Mouse (Mus musculus) hindbrain, embryonic 11.5 days (tissue): Measurements from ENCODE around the gene Cd40. TPM values are rescaled to one million over a fixed set of nuclear protein-coding genes. Genes with fewer than 3 reads are reported as not detected.
A peak's percentile ranks its signal among the peaks of the same experiment; 100 is the strongest.

Source experiments
- ATAC-seq: fragments of 200-750 bp; cut with Nextera tagmentation; 2 replicates; pipeline ENCODE4 v1.8.0; 2017; ENCODE audit warnings: mild to moderate bottlenecking, moderate TSS enrichment, moderate library complexity; ENCODE audit not compliant: low FRiP score
- DNase-seq: peaks from one replicate; pipeline ENCODE4 v3.0.0-alpha.2; 2015; ENCODE audit warnings: low spot score
- H3K27ac ChIP-seq: fragments of 300-500 bp; sonication (generic); 2 replicates; pipeline ENCODE4 v1.5.1; 2014; ENCODE audit warnings: mild to moderate bottlenecking, low read depth, low read length
- H3K27me3 ChIP-seq: fragments of 300-500 bp; sonication (generic); 2 replicates; pipeline ENCODE4 v1.6.1; 2014; ENCODE audit warnings: mild to moderate bottlenecking, low read length, moderate library complexity, mixed read lengths; ENCODE audit not compliant: control insufficient read depth, insufficient read depth
- H3K36me3 ChIP-seq: fragments of 300-500 bp; sonication (generic); 2 replicates; pipeline ENCODE4 v1.6.1; 2014; ENCODE audit warnings: mild to moderate bottlenecking, low read length, moderate library complexity, mixed read lengths; ENCODE audit not compliant: control insufficient read depth, insufficient read depth
- H3K4me1 ChIP-seq: fragments of 300-500 bp; sonication (generic); replicated peaks from 2 replicates; pipeline ENCODE4 v1.6.1; 2014; ENCODE audit warnings: low read length, mixed read lengths; ENCODE audit not compliant: control insufficient read depth, insufficient read depth
- H3K4me2 ChIP-seq: fragments of 300-500 bp; sonication (generic); replicated peaks from 2 replicates; pipeline ENCODE4 v1.6.1; 2014; ENCODE audit warnings: mild to moderate bottlenecking, low read depth, low read length
- H3K4me3 ChIP-seq: fragments of 300-500 bp; sonication (generic); 2 replicates; pipeline ENCODE4 v1.5.1; 2014; ENCODE audit warnings: low read depth, low read length
- H3K9ac ChIP-seq: fragments of 300-500 bp; sonication (generic); 2 replicates; pipeline ENCODE4 v1.6.1; 2014; ENCODE audit warnings: low read depth, low read length
- H3K9me3 ChIP-seq: fragments of 300-500 bp; sonication (generic); 2 replicates; pipeline ENCODE4 v1.6.1; 2016; ENCODE audit warnings: low read length; ENCODE audit not compliant: control insufficient read depth
- WGBS: fragments of 180-500 bp; shearing (Covaris S2); extraction: QIAGEN DNeasy Blood & Tissue Kit; methylation state at CpG from one replicate; pipeline ENCODE4 v1.1.7; 2014; 5-methylcytosine and 5-hydroxymethylcytosine counted together
- polyA plus RNA-seq: library from polyadenylated mRNA; unstranded; fragments of >200 nt; fragmentation: Nextera tagmentation; extraction: Ambion mirVana; gene quantifications from 2 replicates; pipeline ENCODE4 v1.2.1, GENCODE M21; 2014

The Cd40 gene
- polyA plus RNA-seq, 1 experiment from 2014 or later = 4.9 TPM

DNA sequence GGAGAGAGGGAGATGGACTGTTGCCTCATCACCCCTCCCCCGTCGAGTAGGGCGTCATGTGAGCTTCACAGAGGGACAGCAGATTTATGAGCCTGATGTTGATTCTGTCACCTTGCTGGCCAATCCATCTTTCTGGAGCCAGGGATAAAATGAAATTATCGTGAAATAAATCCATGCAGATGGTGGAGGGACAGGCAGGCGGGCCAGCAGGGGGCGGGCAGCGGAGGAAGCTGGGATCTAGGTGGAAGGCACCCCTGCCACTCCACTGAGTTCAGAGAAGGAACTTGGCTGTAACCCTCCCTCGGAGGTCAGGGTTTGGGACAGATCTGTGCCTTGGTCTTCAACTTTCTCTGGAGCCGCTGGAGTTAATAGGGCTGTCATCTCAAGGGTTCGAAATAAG lies 23.2 kb downstream of the Cd40 start:
- WGBS = 33% methylated on average over 10 of the region's 10 CpGs
- no peak overlapping the region for H3K27ac ChIP-seq
- peak; percentile 60 for DNase-seq
- no peaks in the 10 kb centered on the region for H3K36me3 ChIP-seq
- H3K4me1 ChIP-seq = peaks cover 11% of the 10 kb centered on the region
- H3K9me3 ChIP-seq = no peaks in the 10 kb centered on the region
- ATAC-seq = no peak
- H3K4me2 ChIP-seq = no peak overlapping the region
- H3K4me3 ChIP-seq = no peak overlapping the region
- peaks cover 25% of the 10 kb centered on the region for H3K27me3 ChIP-seq
- H3K9ac ChIP-seq = no peak overlapping the region

DNA sequence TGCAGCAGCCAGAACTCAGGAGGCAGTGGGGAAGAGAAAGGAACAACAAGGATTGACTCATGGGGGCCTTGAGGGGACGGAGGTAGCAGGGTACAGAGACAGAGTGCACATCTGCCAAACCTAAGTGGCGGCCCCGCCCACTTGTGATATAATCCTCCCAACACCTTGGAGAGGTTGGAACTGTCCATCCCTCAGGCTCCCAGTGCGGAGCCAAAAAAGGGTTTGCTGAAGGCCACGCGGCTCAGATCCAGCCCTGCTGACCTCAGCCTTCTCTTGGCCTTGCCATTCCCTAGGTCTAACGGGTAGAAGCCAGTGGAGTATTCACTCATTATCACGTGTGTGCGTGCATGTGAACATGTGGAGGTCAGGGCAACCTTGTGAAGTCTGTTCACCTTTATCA lies 25.2 kb downstream of the Cd40 start:
- Histone ChIP-seq H3K4me3 (no peak overlapping the region), H3K4me1 (peaks cover 11% of the 10 kb centered on the region), H3K4me2 (no peak overlapping the region), H3K36me3 (no peaks in the 10 kb centered on the region), H3K27me3 (peaks cover 17% of the 10 kb centered on the region), H3K9ac (no peak overlapping the region), H3K9me3 (no peaks in the 10 kb centered on the region), H3K27ac (no peak overlapping the region)
- ATAC-seq (no peak), DNase-seq (no peak)
- 38% methylated on average over 9 of the region's 9 CpGs for WGBS

DNA sequence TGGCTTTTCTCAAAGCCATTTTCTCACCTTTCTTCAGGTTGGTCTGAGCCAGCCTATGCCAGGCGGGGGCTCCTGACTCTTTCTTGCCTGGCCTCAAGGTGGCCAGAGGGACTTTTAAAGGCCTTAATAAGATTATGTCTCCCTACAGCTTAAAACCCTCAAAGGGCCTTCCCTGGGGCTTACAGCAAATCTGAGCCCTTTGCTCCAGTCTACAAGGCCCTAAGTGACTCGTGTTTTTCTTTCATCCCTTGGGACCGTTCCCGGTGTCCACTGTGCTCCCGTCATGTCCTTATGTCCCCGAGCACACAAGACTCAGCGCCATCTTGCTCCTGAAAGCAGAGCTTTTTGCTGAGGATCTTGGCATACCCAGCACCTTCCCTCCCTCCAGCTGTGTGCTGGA lies 25.8 kb downstream of the Cd40 start:
- Histone ChIP-seq H3K36me3 (no peaks in the 10 kb centered on the region), H3K4me2 (no peak overlapping the region), H3K27me3 (peaks cover 15% of the 10 kb centered on the region), H3K4me3 (no peak overlapping the region), H3K27ac (no peak overlapping the region), H3K9me3 (no peaks in the 10 kb centered on the region), H3K4me1 (peaks cover 7% of the 10 kb centered on the region), H3K9ac (no peak overlapping the region)
- ATAC-seq = no peak
- 31% methylated on average over 7 of the region's 7 CpGs for WGBS
- DNase-seq = no peak

- Histone ChIP-seq H3K4me3 (no peak overlapping the region), H3K9me3 (no peaks in the 10 kb centered on the region), H3K27ac (no peak overlapping the region), H3K4me2 (no peak overlapping the region), H3K27me3 (no peaks in the 10 kb centered on the region), H3K36me3 (no peaks in the 10 kb centered on the region), H3K9ac (no peak overlapping the region), H3K4me1 (no peaks in the 10 kb centered on the region)
- DNase-seq (no peak), ATAC-seq (no peak)
- 81% methylated on average over 4 of the region's 4 CpGs for WGBS
Observed at GRCm38 (mm10) chr2:165086634-165087033, 31.2 kb downstream of the Cd40 start.

- Histone ChIP-seq H3K4me2 (no peak overlapping the region), H3K27ac (no peak overlapping the region), H3K4me3 (no peak overlapping the region), H3K9ac (no peak overlapping the region), H3K27me3 (no peaks in the 10 kb centered on the region), H3K36me3 (no peaks in the 10 kb centered on the region), H3K4me1 (no peaks in the 10 kb centered on the region), H3K9me3 (no peaks in the 10 kb centered on the region)
- ATAC-seq (no peak), DNase-seq (no peak)
- WGBS = 52% methylated on average over 14 of the region's 14 CpGs
Observed at GRCm38 (mm10) chr2:165089470-165089869, 34.0 kb downstream of the Cd40 start.

DNA sequence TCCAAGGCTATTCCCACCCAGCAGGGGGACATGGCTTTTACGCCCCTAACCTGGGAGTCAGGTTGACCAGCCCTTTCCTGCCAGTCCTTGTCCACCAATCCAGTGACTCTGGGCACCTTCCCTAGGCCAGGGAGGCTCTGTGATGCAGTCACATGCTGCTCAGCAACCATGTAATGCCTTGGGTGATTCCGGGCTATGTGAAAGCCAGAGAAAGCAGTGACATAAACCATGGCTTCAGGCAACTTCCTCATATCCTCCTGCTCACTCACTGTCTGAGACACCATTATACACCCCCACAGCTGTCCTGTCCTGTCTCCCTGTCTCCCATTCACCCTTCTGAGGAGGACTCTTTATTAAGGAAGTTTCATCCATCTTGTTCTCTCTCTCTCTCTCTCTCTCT lies 35.2 kb downstream of the Cd40 start, which contains the start of gene 1700025C18Rik:
Gene 1700025C18Rik, minus strand, starts transcription at position 101 of the 400 bp plus-strand sequence.
- DNase-seq (no peak), ATAC-seq (no peak)
- Histone ChIP-seq H3K36me3 (no peaks in the 10 kb centered on the region), H3K4me3 (no peak within 1 kb of the TSS), H3K27me3 (no peaks in the 10 kb centered on the region), H3K9ac (no peak within 1 kb of the TSS), H3K4me1 (no peaks in the 10 kb centered on the region), H3K9me3 (no peaks in the 10 kb centered on the region), H3K4me2 (no peak within 1 kb of the TSS), H3K27ac (no peak within 1 kb of the TSS)
- WGBS = 79% methylated on average over 2 of the region's 2 CpGs

DNA sequence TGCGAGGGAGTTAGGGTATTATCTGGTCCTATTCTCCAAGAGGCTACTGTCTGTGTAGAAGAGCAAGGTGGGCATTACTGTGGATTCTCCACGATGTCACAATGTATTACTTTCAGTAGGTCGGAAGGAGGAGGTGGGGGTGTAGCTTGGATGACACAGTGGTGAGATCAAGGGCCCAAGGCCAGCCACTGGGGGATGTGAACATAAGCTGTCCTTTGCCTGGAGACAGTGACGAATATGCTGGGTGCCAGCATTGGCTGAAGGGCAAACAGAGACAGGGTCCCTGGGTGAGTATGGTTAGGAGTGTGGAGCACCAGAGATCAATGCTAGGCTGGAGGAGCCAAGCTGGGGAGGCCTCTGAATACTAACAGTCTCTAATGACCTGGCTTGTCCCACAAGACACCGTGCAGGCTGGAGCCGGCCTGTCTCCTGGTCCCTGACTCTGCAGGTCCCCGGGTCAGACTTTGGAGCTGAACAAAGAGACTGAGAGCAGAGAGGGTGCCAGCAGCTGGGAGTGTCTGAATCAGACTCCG lies 36.1 kb downstream of the Cd40 start:
- H3K9ac ChIP-seq = no peak overlapping the region
- no peak overlapping the region for H3K27ac ChIP-seq
- DNase-seq (no peak), ATAC-seq (no peak)
- H3K27me3 ChIP-seq = no peaks in the 10 kb centered on the region
- peaks cover 3% of the 10 kb centered on the region; the same call in 1 of the 2 replicates for H3K4me1 ChIP-seq
- no peak overlapping the region for H3K4me2 ChIP-seq
- H3K9me3 ChIP-seq = no peaks in the 10 kb centered on the region
- no peaks in the 10 kb centered on the region for H3K36me3 ChIP-seq
- no peak overlapping the region for H3K4me3 ChIP-seq
- 67% methylated on average over 8 of the region's 8 CpGs for WGBS

DNA sequence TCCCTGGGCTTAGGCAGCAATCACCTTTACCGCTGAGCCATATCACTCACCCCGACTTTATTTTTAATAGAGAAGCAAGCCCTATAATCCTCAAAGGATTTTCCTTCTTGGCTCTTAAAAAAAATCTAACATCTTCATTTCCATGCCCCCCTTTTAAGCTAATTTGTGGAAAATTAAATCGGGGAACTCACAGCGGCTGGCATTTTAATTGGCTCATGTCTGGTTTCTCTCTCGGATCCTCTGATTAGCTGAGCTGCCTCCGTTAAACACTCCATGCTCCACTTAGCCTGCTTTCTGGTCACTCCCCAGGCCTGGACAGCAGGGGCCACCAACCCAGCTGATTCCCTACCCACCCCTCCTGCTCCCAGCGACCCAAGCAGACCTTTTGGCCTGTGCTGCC lies 37.0 kb downstream of the Cd40 start:
- no peak for DNase-seq
- no peak for ATAC-seq
- no peaks in the 10 kb centered on the region for H3K27me3 ChIP-seq
- H3K4me3 ChIP-seq = no peak overlapping the region
- H3K9ac ChIP-seq = no peak overlapping the region
- H3K36me3 ChIP-seq = no peaks in the 10 kb centered on the region
- 68% methylated on average over 7 of the region's 7 CpGs for WGBS
- peaks cover 5% of the 10 kb centered on the region; the same call in 1 of the 2 replicates for H3K4me1 ChIP-seq
- no peak overlapping the region for H3K27ac ChIP-seq
- H3K4me2 ChIP-seq = no peak overlapping the region
- no peaks in the 10 kb centered on the region for H3K9me3 ChIP-seq

- peak; percentile 58 for DNase-seq
- WGBS = 18% methylated on average over 10 of the region's 10 CpGs
- no peak overlapping the region for H3K4me2 ChIP-seq
- H3K27ac ChIP-seq = peak overlapping the region; percentile 34; the same call in 1 of the 2 replicates
- peaks cover 5% of the 10 kb centered on the region; the same call in 1 of the 2 replicates for H3K4me1 ChIP-seq
- no peaks in the 10 kb centered on the region; the same call in 1 of the 2 replicates for H3K27me3 ChIP-seq
- ATAC-seq = peak; percentile 63
- no peak overlapping the region for H3K4me3 ChIP-seq
- no peak overlapping the region for H3K9ac ChIP-seq
- H3K9me3 ChIP-seq = no peaks in the 10 kb centered on the region
- H3K36me3 ChIP-seq = no peaks in the 10 kb centered on the region
Observed at GRCm38 (mm10) chr2:165096367-165096766, 40.9 kb downstream of the Cd40 start.
